Mouse (Mus musculus) neutrophil, adult 5-6 weeks (primary cell): Measurements from ENCODE around the gene Slc12a9. TPM values are rescaled to one million over a fixed set of nuclear protein-coding genes. Genes with fewer than 3 reads are reported as not detected.

ENCODE experiments used
- ATAC-seq: fragments of 151-379, 151-347 bp; 2 replicates; pipeline ENCODE4 v1.8.0; 2017; ENCODE audit warnings: mild to moderate bottlenecking, moderate TSS enrichment; ENCODE audit not compliant: insufficient number of reproducible peaks, poor library complexity, low FRiP score, severe bottlenecking; ENCODE audit errors: extremely low read depth
- total RNA-seq: library from RNA; stranded (forward); fragments of 200-1000 nt; gene quantifications from 2 replicates; pipeline ENCODE4 v1.2.3, GENCODE M21; 2017

The Slc12a9 gene
- total RNA-seq, 1 experiment from 2014 or later: 38.5 TPM

DNA sequence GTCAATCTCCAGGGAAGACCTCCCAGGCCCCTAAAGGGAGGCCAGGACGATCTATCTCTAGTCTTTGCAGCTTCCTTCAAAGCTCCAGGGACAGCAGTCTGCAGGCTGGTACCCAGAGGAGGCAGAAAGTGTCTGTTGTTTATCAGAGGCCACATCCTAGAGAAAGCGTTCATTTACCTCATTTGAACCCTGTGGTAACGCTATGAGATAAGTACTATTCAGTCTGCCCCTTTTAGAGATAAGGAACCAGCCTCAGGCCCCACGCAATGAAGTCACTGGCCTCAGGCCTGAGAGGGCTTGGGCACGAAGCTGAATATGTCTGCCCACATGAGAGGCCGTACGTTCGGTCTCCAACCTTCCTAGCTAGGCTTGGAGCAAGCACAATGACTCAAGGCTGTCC, 16.0 kb downstream of the Slc12a9 start:
- no peak for ATAC-seq

DNA sequence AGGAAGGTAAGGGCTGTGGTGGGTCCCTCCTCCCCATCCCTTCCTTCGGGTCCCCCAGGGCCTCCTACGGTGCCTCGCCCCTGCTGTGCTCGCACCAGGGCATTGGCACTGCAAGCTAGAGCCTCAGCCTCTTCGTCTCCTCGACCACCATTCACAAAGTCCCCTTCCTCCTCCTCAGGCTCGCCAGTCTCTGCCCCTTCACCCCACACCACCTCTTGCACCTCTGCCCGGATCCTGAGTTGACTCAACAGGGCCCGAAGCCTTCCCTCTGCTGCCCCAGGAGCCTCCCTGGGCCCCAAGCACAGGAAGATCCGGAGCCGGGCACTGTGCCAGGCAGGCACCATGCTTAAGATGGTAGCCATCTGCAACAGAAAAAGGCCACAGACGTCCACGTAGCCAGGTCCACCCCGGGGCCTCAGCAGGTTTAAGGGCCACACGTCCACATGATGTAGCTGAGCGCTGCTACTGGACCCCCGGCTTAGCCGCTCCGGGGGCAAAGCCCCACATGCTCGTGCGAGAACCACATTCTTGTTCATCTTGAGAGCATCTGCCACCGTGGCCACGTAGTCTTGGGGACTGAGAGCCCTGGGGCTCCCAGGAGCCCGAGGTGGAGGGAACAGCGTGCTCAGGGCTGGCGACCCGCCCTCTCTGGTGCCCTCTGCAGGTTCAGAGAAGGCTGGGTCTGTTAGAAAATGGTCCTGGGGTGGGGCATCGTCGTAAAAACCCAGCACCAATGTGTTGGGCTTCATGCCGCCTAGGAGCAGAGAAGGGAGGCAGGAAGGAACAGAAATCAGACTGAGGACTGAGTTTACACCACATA, 18.1 kb downstream of the Slc12a9 start:
- ATAC-seq: no peak

DNA sequence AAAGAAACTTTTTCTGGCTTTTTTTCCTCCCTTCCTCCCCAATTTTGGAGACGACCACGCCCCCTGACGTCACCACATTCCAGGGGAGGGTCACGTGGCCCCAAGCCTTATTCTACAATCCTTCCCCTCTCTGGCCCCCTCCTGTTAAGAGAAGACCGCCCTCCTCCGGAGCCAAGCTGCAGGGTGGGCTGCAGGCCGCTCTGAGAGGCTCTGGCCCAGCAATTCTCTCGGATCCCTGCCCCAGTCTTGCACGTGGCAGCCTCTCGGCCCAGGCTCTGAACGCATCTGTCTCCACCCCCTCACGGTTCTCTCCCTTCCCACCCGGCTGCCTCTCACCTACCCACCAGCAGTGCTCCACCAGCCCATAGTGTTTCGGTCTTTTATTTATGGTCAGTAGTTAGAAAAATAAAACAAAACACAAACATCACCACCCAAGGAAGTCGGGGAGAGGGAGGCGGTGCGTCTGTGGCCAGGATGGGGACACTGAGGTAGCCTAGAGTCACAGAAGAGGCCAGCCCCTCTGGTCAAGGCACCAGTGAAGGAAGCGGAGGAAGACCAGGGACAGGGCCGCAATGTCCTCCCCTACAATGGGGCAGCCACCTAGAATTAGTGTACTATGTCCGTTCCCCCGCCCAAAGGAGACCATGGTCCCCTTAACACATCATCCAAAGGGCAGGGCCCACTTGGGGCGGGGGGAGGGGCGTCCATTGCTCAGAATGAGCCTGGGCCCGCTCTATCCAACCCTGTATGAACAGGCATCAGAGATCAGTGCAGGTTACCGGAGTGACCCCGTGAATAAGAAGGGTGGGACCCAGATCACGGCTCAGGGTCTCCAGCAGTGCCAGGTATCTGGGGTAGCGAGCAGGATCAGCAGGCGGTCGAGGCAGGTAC, 19.0 kb downstream of the Slc12a9 start, which contains the start of gene Trip6:
TSS of gene Trip6 (minus strand) at position 212 of the 891 bp plus-strand sequence.
- ATAC-seq: no peak

DNA sequence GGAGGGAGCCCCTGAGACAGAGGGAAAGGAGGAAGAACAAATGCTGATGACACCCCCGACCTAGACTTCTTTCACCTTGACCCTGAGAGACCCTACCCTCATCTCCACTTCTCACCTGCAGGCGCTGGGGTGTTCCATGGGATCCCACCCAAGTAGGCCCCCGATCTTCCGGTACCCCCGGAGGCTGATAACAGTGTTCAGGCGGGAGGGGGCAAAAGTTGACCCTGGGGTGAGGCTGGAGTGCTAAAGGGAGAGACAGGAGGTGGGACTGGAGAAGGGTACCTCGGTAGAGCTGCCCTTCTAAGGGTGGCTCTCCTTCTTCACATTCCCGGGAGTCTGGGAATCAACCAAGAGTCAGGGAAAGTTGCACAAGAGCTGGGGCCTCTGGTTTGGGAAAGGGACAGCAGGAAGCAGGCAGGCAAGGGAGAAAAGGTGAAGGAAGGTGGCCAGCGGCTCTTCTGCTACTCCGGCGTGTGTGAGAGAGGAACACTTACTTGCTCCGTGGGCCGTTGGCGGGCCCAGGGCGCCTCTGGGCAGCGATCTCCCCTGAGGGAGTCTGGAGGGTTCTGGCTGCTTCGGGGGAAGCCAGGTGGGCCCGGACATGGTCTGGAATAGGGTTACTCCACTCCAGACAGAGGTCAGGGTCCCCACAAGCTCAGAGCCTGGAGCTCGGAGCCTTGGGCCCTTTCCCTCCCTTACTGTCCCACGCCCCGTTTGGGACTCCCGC, 19.8 kb downstream of the Slc12a9 start:
- no peak for ATAC-seq

DNA sequence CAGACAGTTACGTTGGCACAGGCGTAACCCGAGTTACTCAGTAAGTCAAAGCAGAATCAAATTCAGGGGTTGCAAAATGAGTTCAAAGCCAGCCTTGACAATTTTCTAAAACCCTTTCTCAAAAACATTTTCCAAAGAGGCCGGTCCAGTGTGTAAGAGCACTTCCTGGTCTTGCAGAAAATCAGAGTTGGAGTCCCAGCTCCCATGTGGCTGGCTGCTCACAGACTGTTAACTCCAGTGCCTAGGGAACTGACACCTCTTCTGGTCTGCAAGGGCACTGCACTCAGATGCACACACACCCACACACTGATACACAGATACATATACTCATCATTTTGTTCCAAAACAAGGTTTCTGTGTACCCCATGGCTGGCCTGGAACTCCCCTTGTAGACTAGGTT, 25.0 kb downstream of the Slc12a9 start:
- ATAC-seq: no peak

DNA sequence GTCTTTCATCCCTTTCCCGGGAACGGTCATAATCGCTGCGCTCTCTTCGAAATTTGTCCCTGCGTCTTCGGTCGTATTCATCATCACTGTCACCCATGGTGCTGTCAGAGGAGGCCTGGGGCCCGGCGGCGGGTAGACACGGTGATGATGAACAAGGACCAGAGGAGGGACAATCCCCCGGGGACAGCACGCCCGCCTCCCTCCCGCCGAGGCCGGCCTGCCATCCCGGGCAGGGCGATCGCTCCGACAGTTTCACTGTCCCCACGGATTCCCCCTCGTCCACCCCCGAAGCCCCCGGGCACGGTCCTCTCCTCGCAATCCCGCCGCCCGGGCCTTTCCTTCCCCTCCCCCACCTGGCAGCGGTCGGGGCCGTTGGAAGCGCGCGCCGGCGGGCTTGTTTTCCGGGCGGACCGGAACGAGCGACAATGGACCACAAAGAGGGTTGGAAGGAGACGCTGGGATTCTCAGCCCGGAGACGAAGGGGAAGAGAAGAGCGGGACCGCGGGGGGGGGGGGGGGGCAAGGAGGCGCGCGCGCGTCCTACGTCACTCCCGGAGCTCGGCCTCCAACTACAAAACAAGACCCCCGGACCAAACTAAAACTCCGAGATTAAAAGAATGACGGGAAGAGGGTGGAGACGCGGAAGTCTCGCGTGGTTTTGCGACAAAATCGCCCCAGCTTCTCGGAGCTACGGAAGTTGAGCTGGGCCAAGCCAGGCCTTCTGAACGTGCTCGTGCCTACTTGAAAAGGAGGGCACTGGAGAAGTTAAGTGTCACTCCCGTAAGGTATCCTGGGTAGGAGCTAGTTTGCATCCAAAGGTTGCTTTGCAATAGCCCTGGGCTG, 26.1 kb downstream of the Slc12a9 start, which contains the start of gene Srrt:
TSS of gene Srrt (minus strand) at position 604 of the 842 bp plus-strand sequence.
- ATAC-seq: peak; percentile 75

DNA sequence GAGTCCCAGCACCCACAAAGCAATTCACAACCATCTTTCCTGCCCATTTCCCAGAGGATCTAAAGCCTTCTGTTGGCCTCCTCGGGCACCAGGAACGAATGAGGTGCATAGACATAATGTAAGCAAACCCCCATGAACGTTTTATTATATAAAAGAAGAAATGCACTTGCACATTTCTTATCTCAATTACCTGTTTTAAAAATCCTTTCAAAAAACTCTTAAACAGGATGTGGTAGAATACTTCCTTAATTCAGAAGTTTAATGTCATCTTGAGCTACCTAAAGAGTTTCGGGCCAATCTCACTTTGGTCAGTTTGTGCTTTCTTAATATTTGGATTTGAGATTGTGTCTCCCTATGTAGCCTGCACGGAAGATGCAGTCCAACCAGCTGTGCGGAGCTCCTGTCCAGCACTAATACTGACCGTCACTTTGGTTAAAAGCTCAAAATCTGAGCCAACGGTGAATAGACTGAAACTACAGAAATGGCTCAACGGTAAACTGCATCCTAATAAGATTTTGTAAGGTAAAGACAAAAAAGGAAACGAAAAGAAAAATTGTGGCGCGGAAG, 26.9 kb downstream of the Slc12a9 start:
- no peak for ATAC-seq

DNA sequence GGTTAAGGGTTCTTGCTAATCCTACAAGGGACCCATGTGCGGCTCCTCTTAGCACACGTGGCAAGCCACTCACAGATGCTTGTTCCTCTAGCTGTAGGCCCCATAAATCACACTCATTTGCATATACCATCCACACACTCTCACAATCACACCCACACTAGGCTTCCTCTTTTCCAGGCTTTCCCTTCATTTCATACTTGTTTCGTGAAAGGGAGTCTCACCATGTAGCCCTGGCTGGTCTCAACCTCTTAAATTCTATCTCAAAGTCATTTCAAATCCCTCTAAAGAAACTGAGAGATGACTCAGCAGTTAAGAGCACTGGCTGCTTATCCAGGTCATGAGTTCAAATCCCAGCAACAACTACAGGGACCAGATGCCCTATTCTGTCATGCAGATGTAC, 27.6 kb downstream of the Slc12a9 start:
- ATAC-seq: no peak

DNA sequence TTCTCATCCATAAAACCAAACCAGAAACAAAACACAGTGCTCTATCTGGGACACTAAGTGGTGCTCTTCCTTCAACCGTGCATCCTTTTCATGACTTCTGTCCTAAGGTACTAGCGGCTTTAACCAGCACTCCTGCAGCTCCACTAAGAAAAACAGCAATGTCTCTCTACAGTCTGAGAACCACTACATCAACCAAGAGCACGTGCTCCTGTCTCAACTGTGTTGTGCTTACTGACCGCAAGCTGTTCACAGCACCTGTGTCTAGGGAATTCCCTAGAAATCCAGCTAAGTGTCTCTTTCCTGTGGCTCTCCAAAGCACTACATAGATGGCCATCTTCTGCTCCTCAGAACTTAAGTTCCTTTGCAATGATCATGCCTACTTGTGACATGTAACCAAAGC, 28.6 kb downstream of the Slc12a9 start:
- ATAC-seq: no peak

DNA sequence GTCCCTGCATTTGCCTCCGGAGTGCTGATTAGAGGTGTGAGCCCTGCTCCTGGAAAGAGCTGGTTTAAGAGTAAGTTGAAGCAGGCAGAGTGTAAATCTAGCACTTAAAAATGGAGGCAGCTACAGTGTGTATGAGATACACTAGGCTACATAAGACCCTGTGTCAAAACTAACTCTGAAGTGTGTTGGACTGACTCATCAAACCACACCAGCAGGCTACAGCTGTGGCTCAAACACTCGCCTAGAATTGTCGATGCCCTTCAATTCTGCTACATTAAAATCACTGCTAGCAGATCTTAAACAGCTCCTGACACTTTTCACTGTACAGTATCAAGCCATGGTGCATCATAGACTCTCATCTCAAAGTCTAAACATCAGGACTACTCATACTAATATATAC, 29.2 kb downstream of the Slc12a9 start:
- no peak for ATAC-seq

DNA sequence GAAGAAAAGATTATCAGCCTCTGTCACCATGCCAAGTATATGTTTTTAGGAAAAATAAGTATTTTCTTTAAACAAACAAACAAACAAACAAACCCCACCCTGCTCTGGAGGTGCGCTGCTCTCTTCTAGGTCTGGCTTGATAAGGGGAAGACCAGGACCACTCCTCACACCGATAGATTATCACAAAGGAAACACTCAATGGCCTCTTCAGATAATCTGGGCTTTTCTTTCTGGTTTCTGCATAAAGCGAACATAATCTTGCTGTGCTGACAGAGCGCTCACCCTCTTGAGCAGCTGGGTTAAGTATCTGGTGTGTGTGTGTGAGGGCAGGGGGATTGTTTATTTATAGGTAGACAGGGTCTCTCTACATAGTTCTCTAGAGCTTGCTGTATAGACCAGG, 29.8 kb downstream of the Slc12a9 start:
- ATAC-seq: no peak

DNA sequence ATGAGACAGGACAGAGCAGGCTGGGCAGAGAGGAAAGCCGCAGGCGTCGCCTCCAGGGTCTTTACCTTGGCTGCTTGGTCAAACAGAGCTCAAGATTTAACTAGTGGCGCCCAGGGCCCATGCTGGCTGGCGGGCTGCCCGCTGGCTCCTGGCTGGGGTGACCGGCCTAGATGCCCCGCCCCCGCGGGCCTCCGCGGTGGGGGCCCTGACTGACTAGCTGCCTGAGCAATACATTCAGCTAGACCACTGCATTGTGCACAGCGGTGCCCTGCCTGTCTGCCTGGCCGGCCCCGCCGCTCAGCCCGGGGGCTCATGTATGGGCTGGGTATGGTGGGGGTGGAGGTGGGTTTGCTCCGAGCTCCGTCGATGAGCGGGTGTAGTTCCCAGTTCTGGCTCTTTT, 32.1 kb downstream of the Slc12a9 start:
- no peak for ATAC-seq

DNA sequence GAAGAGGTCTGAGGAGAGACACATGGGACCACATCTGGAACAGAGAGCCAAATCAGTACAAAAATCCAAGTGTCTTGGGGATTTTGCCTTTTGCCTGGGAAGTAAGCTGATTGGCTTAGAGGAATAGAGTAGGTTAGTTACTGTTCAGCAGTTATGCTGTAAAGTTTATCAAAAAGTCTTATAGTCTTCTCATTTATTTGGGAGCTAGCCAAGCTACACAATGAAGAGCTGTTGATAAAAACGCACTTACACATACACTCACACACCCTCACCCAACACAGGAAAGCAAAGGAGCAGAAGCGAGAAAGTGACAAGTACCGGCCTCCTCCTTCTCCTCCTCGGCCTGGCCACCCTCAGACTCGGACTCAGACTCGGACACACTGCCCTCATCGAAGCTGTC, 34.2 kb downstream of the Slc12a9 start:
- no peak for ATAC-seq

DNA sequence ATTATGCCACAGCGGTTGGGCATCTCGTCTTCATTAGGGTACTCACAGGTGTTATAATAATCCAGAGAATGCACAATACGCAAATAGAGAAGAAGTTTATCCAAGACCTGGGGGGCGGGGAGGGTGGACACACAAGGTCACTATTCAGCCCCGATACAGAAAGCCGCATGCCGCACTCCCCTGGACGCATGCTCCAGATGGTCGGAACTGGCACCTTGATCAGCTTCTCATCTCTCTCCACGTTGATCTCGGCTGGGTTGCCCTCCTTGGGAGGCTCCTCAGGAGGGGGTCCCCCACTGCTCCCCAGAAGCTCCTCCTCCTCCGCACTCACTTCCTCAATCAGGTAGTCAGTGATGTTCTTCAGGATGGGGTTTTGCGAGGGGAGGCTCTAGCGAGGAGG, 36.3 kb downstream of the Slc12a9 start:
- no peak for ATAC-seq

DNA sequence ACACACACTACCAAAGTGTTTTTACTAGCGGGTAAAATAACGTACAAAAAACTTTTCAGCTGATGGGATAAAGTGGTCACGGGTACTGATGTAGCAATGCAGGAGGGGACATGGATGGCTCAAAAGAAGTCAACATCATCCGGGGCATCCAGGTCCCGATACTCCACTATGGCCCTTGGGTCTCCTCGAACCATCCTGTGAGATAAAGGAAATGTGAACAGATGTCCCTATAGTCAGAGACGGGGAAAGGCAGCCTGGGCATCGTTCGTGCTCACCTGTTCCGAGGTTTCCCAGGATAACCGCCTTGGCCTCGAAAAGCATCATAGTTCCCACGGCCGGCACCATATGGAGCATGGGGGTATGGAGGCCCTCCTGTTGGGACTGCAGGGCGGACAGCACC, 37.7 kb downstream of the Slc12a9 start:
- no peak for ATAC-seq

DNA sequence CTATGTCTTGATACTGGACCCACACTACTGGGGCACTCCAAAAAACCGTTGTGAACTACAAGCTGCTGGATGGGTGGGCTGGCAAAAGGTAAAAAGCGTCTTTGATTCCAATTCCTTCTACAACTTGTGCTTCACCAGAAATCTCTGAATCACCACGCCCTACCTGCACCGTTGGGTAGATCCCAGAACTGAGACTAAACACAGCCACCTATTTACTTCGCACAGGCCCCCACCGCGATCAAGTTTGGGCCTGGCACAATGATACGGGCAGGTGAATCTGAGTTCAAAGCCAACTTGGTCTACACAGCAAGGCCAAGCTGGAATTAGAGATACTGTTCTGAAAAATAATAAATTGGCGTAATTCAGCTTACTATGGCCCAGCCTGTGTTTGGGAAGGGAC, 38.1 kb downstream of the Slc12a9 start:
- no peak for ATAC-seq

DNA sequence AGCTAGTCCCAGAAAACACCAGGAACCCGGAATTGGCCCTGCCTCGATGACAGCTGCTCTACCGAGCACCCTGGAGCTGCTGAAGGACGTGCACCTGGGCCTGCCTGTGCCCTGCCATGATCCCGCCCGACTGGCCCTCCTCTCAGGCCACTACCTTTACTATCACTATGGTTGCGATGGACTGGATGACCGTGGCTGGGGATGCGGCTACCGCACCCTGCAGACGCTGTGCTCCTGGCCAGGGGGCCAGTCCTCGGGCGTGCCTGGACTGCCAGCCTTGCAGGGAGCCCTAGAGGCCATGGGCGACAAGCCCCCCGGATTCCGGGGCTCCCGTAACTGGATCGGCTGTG, 38.7 kb downstream of the Slc12a9 start:
- ATAC-seq: no peak
